Mouse (Mus musculus) retina, embryonic 14.5 days (tissue): ENCODE measurements around the gene Fcmr.

Experiments used
- DNase-seq: peaks from one replicate; pipeline ENCODE4 v3.0.0-alpha.2; 2015; ENCODE audit warnings: low spot score

The Fcmr gene

GRCm38 (mm10) chr1:130865541-130866221 lies at the start of gene Fcmr:
Gene Fcmr (plus strand): TSS chr1:130865669.
- DNase-seq, result no peak

DNA sequence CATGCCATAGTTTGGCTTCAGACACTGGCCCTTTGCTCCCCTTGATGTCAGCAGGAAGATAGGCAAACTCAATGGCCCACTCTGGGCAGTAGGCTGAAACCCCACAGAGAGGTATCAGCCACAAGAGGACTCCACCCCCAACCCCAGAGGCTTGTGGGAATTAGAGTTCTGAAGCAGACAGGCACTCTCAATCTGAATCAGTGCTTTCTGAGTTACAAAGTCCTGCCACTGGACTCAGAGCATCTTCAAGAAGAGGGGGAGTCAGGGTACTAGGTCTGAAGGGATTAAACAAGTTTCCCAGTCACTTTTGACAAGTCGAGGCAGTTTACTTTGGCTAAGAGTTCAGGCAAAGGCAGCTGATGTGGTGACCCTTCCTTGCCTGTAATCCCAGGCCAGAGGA lies 45.7 kb upstream of the Fcmr start:
- DNase-seq, result no peak

DNA sequence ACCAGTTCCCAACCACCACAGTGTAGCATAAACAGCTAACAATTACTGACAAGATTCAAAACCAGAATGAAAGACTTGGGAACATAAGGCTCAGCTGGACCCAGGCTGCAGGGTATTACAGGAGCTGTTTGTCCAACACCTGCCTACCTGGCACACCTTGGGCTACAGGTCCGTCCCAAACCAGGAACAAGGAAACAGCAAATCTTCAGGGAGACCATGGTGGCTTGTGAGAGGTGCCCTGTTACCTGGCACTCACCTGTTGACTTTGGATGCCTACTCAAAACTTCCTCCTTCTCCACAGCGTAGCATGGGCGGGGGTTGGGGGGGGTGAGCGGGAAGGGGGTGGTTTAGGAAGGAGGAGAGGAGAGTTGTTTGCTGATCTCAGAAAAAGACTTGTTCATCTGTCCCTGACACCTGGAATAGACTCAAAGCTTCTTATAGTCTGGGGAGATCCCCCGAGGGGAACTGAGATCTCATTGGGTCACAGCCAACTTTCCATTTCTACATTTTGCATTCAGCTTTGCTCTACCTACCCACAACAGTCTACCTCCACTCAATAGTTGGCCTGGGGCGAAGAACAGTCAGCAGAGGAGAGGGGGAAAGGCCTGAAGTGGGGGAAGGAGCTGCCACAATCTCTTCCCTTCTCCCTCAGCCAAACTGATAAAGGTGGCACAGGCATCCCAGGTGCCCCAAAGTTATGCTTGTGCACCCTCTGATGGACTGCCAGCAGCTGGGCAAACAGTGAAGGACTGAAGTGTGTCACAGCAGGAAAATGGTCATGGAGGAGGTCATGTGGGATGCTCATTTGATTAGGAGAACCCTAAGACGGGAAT lies 44.9 kb upstream of the Fcmr start:
- no peak for DNase-seq

GRCm38 (mm10) chr1:130821149-130821471 lies 44.4 kb upstream of the Fcmr start:
- DNase-seq, result no peak

GRCm38 (mm10) chr1:130821911-130822625 lies 43.4 kb upstream of the Fcmr start:
- DNase-seq, result no peak

GRCm38 (mm10) chr1:130826448-130826847 lies 39.0 kb upstream of the Fcmr start, which contains the start of gene Pigr:
Gene Pigr (plus strand): TSS chr1:130826684.
- DNase-seq, result no peak

- no peak for DNase-seq
Measured at GRCm38 (mm10) chr1:130828656-130829055, 36.8 kb upstream of the Fcmr start.

- DNase-seq, result no peak
Measured at GRCm38 (mm10) chr1:130829906-130830830, 35.3 kb upstream of the Fcmr start.

GRCm38 (mm10) chr1:130832230-130833149 lies 33.0 kb upstream of the Fcmr start:
- no peak for DNase-seq

GRCm38 (mm10) chr1:130835161-130835936 lies 30.1 kb upstream of the Fcmr start:
- no peak for DNase-seq

DNA sequence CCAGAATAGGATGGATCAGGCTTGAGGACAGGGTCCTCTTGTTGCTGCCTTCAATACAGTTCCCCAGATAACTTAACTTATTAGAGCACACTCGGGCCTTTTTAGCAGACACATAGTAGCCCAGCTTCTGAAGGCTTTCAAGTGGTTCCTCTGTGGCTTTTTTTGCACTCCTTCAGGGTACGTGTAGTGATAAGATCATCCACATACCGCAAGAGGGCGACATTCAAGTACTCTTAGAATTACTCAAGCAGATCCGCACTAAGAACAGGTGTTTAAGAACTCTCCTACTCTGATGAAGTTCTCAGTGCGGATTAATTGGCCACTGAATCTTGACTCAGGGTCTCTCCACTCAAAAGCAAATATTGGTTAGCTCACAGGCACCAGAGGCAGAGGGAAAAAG lies 27.2 kb upstream of the Fcmr start:
- DNase-seq, result peak; percentile 23

- DNase-seq, result no peak
Measured at GRCm38 (mm10) chr1:130840599-130841379, 24.7 kb upstream of the Fcmr start.

- DNase-seq, result no peak
Measured at GRCm38 (mm10) chr1:130841621-130842020, 23.8 kb upstream of the Fcmr start.

DNA sequence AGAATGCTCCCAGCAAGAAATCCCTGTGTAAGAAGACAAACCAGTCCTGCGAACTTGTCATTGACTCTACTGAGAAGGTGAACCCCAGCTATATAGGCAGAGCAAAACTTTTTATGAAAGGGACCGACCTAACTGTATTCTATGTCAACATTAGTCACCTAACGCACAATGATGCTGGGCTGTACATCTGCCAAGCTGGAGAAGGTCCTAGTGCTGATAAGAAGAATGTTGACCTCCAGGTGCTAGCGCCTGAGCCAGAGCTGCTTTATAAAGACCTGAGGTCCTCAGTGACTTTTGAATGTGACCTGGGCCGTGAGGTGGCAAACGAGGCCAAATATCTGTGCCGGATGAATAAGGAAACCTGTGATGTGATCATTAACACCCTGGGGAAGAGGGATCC lies 21.0 kb upstream of the Fcmr start:
- no peak for DNase-seq

DNA sequence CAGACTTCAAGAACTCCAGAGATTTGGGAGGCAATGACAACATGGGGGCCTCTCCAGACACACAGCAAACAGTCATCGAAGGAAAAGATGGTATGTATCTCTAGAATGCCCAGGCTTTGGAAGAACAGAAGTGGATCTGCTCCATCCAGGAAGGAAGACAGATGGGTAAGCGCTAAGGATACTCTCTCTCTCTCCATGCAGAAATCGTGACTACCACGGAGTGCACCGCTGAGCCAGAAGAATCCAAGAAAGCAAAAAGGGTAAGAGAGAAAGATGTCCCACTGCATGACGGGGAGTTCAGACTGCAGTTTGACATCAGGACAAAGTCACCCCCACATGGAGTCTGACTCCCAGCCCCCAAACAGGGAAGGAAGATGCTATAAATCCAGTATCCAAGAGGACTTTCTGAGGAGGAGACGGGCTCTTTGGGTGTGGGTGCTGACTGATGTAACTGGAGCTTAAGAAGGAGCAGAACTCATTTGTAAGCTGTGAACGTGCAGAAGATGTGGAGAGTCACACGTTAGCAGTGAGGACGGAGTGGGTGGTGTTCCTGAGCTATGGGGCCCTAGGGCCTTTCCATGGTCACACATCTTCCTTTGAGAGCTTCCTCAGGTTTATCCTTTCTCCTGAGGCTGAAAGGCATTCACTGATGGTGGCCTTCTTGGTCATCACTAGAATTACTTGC lies 15.8 kb upstream of the Fcmr start:
- no peak for DNase-seq

DNA sequence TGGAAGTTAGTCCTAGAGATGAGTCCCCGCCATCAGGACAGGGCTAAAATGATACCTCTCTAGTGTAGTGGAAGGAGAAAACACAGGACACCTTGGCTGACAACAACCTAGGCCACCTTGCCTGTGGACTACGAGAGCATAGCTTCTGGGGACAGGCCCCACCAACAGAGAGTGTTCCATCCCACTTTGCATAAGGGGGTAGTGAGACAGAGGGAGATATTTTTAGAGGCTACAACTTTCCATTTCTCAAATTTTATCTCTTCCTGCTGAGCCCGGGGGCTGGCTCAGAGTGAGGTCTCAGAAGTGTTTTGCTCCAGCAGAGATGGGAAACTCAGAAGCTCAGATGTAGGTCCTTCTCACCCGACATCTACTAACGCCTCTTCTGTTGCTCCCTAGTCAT lies 15.1 kb upstream of the Fcmr start:
- DNase-seq, result no peak

DNA sequence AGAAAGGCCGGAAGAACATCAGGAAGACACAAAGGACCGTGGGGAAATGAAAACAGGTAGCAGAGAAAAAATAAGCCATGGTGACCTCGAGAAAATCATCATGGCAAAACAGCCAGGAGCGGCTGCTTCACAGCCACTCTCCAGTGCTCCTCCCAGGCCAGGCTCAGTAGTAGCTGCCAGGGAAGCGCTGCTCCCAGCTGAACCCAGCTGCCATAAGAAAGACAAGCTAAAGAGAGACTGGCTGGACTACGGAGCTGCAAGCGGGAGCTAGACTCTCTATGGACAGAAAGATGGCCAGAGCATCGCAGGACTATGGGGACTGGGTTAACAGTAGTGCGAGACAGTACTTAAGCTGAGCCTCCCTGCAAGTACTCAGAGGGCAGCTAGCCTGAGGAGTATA lies 10.7 kb upstream of the Fcmr start:
- DNase-seq, result no peak

DNA sequence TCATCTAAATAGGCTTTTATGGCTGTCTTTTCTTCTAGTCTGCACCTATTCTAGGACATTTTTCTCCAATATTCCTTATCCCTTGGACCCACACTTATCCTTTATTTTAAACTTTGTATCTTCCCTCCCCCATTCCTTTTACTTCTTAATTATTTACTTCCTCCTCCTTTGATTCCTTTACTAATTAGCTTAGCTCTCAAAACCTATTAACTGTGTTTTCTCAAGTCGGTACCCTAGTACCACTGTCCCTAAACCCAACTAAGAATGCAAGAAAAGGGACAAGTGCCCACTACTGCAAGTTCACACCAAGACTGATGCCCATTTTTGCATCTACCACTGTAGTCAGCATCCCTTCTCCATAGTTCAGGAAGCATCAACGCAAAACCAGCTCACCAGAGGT lies 9.7 kb upstream of the Fcmr start:
- DNase-seq, result no peak

DNA sequence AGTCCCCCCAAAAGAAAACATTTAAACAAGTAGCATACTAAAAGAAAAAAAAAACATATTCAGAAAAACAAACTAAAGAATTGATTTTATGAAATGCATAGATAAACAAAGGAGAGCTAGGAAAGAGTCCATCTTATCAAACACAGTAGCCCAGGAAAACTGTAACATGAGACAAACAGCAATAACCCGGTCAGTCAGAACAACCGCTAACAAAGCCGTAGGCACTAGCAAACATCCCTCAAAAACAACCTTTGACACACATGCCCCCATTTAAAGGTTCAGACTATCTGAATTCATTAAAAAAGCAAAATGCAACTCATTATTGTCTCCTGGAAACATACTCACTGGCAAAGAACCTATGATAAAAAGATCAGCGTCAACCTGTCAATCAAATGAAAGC lies 8.0 kb upstream of the Fcmr start:
- DNase-seq, result no peak
